Mouse (Mus musculus): ENCODE data around the gene Ndufaf7.

The Ndufaf7 gene

DNA sequence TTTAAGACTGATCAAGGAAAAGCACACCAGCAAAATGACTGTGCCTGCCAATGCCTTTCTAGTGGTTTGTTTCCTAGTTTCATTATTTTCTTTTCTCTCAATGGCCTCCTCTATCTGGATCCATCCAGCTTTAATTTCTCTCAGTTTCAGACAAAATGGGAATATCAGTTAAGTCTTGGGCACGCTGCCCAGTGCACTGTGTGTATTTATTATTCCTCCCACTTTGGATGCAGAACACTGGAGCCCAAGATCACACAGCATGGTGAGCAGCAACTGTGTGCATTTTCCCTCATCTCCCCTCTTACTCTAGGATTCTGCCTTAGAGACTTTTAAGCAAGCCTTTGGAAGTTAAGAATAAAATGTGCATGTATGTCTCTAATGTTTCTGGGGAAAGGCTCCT, 27.5 kb downstream of the Ndufaf7 start:
- no peak for DNase-seq (ENCODE audit: low read depth)

DNA sequence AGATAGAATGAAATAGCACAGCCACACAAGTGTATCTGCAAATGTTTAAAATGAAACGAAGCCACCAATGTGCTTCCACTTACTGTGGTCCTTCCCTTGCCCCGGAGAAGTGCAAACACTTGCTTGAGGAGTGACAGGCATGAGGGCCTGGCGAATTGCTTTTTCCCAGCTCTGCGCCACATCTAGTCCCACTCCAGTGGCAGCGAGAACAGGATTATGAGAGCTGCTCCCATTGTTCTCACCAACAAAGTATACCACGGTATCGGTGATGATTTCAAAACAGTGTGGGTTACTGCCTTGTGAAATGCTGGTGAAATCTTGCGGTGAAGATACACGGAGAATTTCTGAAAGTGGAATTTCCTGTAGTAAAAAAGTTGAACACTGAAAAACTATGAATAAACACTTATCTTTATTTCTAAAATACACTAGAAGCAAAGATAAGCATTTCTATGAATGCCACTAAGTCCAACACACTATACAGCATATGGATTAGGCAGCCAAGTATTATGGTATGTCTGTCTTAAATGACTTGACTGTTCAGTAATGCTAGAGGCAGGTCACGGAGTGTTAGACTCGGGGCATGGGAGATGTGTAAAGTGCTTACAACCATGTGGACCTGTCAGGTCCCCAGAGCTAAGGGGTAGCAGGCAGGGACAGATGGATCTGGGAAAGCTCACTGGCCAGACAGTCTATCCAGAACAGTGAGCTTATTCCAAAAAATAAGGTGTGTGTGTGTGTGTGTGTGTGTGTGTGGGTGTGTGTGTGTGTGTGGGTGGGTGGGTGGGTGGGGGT, 29.4 kb downstream of the Ndufaf7 start:
- no peak for DNase-seq (ENCODE audit: low read depth)

DNA sequence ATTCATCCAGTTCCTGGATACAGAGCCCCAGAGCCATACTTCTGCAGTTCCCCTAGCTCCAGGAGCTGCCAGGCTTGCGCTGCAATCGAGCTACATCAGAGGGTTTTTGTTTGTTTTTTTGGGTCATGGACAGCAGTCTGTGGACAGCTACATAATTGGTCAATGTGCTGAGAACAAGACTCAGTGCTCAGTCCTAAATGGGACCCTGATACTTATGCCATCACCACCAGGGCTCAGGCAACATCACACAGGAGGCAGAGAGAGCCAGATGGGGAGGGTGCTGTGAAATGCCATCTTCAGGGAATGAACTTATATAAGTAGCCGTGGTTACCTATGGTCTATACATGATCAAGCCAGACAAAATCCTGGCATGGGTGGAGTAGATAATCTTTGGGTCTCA, 31.6 kb downstream of the Ndufaf7 start:
- DNase-seq (ENCODE audit: low read depth) = no peak

DNA sequence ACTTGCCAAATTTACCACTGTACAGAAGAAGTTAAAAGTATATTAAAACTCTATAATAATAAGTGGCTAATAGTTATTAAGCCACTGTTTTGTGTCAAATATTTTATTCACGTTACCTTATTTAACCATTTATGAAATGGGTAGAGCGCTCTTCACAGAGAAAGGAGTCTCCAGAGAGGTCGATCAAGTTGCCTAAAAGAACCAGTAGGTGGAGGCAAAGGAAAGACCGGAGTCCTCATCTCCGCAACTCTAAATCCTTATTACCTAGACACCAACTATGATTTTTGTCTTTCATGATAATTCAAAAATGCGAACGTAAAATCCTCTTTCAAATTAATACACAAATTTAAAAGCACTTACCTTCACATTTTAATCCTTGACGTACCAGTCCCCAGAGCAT, 46.2 kb downstream of the Ndufaf7 start:
- no peak for DNase-seq (ENCODE audit: low read depth)

DNA sequence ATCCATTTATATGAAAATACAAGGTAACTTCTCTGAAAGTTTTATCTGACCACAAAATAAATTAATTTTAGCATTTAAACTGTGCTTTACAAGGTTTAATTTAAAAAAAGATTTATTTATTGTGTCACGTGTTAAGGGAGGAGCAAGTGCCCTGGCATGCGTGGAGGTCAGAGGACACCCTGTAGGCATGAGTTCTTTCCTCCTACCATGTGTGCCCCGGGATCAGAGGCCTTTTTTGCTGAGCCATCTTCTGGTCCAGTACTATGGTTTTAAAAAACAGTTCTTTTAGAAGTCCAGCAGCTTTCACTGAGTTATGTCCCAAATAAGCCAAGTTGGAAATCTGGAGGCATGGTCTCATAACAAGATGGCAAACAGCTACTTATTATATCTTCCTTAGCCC, 46.8 kb downstream of the Ndufaf7 start:
- DNase-seq (ENCODE audit: low read depth) = no peak

DNA sequence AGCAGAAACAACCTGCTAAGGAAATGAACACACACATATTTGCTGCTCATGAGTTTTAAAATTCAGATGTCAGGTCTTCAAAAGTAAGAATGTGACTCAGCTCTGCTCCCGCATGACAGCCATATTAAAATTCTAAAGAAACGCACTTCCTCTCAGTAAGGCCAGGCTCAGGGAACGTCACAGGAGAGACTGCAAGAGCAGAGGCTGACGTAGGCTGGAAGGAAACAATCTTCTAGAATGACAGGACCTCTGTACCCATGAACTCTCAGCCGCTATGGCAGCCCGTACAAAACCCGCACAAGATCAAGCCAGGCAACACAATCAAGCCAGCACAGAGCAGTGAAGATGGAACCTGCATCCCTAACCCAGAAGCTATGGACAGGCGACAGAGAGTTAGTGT, 52.1 kb downstream of the Ndufaf7 start:
- DNase-seq (ENCODE audit: low read depth) = no peak

DNA sequence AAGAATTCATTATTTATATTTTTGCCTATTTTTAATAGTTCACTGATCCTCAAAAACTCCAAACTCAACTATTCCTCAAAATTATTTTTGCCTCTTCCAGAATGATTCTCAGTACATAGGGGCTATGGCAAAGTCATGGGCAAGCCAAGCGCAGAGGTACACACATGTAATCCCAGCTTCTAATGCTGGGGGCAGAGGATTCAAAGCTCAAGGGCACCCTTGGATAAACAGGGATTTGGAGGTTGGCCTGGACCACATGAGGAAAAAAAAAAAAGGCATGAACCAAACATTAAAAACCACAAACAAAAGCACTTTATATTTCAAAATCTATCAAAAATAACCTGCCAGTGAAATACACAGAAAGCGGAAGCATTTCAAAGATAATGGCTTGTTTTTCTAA, 54.6 kb downstream of the Ndufaf7 start:
- no peak for DNase-seq (ENCODE audit: low read depth)

DNA sequence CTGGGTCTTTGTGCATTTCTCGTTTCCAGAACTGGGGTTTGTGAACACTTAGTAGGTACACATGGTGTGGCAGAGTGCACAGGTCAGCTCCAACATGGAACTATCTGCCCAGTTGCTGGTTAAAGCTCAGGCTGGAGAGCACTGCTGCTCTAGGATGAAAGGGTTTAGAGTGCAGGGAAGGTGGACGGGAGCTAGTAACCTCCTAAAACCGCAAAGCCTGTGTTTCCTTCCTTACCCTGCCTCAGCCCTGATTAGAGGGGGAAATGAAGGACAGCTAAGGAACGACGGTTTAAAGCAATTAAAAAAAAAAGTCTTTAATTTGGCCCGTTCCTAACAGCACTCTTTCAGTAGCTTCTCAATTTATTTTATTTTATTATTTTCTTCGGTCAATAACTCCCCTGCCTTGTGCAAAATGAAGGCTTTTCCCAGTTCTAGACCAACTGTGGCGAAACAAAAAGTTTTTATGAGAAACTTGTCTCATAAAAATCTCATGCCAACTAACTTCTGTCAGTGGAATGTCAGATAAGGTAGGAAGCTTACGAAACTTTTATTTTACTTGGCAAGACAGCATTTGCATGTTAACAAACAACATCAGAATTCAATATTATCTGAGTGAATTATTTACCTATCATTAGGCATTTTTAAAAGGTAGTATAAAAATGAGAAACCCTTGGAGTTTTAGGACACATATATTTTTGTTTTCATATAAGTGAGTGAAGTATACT, 55.5 kb downstream of the Ndufaf7 start:
- no peak for DNase-seq (ENCODE audit: low read depth)

DNA sequence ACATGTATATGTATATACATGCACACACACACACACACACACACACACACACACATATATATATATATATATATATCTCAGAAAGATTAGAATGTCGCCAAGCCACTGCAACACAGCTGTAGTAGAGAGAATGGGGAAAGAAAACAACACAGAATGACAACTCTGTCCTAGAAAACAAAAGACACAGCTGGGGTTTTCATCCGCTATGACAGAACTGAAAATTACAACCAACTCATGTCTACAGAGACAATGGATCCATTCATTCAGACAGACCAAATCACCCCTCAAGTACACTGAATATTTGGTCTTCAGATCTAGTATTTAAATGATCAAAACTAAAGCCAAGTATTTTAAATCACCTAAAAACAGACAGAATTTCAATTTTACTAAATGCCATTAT, 56.7 kb downstream of the Ndufaf7 start:
- no peak for DNase-seq (ENCODE audit: low read depth)

DNA sequence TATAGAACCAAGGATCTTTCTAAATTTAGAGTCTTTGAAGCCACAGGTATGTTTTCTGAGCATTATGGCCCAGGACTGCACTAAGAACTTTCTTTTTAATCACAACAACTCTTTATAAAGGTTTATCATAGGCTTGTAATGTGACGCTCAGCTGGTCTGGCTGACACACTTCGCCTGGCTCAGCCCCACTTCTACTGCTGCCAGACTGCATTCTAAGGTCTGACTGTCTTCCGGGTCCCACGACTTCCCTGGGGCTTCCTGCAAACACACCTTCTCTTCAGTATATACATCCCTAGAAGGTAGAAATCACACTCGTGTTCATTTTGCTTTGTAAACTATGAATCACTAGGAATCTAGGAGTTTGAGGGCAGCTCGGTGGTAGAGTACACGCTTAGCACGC, 57.4 kb downstream of the Ndufaf7 start:
- DNase-seq (ENCODE audit: low read depth) = no peak

DNA sequence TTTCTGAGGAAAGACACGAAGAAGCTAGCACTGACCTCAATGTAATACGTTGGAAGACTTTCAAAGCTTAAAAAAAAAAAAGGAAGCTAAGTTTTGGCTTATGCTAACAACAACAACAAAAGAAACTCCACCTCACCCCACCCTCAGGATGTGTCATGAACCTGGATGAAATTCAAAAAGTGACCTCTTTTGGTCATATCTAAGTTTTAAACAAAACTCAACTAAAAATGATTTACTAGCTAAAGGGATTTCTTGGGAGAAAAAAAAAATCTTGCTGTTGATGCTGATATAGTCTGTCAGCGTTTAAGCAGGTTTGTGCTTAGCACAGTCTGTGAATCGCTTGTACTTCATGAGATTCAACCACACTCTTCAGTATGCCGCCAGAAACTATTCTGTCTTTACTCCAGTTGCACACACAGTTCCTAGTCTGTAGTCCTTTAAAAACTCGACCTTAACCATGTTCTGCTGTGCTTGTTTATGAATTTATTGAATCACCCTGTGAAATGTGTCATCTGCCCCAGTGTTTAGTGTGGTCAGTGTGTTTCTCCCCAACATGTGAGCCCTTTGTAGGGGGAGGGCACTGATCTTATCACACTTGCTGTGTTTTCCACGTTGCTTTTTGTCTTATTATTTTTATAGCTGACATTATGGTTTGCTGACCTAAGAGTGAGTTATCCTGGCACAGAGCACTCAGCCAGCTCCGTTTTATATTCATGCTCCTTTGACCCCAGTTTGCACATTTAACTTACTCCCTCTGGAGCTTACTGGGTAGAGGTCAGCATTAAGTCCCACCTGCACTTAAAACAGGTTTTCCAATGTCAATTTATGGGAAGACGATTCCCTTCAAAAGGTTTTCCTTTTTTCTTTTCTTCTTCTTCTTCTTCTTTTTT, 58.2 kb downstream of the Ndufaf7 start:
- DNase-seq (ENCODE audit: low read depth) = no peak

Measured in c-Kit-positive CD71-positive TER-119-negative erythroid progenitor cells, embryonic 14.5 days (primary cell).